Mouse (Mus musculus) embryonic facial prominence, embryonic 15.5 days (tissue): ENCODE results near the gene Stpg1. TPM values are rescaled to one million over a fixed set of nuclear protein-coding genes. Genes with fewer than 3 reads are reported as not detected.

ENCODE experiments used
- ATAC-seq: fragments of 200-750 bp; cut with Nextera tagmentation; 2 replicates; pipeline ENCODE4 v1.8.0; 2017; ENCODE audit warnings: low read depth, moderate TSS enrichment; ENCODE audit not compliant: insufficient number of reproducible peaks, low FRiP score, low TSS enrichment
- H3K27ac ChIP-seq: fragments of 300-500 bp; sonication (generic); replicated peaks from 2 replicates; pipeline ENCODE4 v1.5.1; 2015; ENCODE audit warnings: mild to moderate bottlenecking, inconsistent platforms
- H3K27me3 ChIP-seq: fragments of 300-500 bp; sonication (generic); 2 replicates; pipeline ENCODE4 v1.6.1; 2015; ENCODE audit warnings: inconsistent platforms
- H3K36me3 ChIP-seq: fragments of 300-500 bp; sonication (generic); 2 replicates; pipeline ENCODE4 v1.6.1; 2015; ENCODE audit warnings: mild to moderate bottlenecking, inconsistent platforms
- H3K4me1 ChIP-seq: fragments of 300-500 bp; sonication (generic); 2 replicates; pipeline ENCODE4 v1.6.1; 2015; ENCODE audit warnings: inconsistent platforms
- H3K4me2 ChIP-seq: fragments of 300-500 bp; sonication (generic); replicated peaks from 2 replicates; pipeline ENCODE4 v1.6.1; 2015; ENCODE audit warnings: mild to moderate bottlenecking, inconsistent platforms
- H3K4me3 ChIP-seq: fragments of 300-500 bp; sonication (generic); replicated peaks from 2 replicates; pipeline ENCODE4 v1.5.1; 2015; ENCODE audit warnings: mild to moderate bottlenecking, inconsistent platforms
- H3K9ac ChIP-seq: fragments of 300-500 bp; sonication (generic); 2 replicates; pipeline ENCODE4 v1.6.1; 2015; ENCODE audit warnings: inconsistent platforms
- H3K9me3 ChIP-seq: fragments of 300-500 bp; sonication (generic); replicated peaks from 2 replicates; pipeline ENCODE4 v1.6.1; 2016; ENCODE audit warnings: inconsistent platforms
- WGBS: fragments of 180-500 bp; shearing (Covaris S2); methylation state at CpG from one replicate; pipeline ENCODE4 v1.1.7; 2015; 5-methylcytosine and 5-hydroxymethylcytosine counted together
- polyA plus RNA-seq: library from polyadenylated mRNA; unstranded; fragments of >200 nt; fragmentation: Nextera tagmentation; extraction: Ambion mirVana; gene quantifications from 2 replicates; pipeline ENCODE4 v1.2.1, GENCODE M21; 2015

Gene Stpg1
- polyA plus RNA-seq, 1 experiment from 2014 or later = 1.9 TPM

DNA sequence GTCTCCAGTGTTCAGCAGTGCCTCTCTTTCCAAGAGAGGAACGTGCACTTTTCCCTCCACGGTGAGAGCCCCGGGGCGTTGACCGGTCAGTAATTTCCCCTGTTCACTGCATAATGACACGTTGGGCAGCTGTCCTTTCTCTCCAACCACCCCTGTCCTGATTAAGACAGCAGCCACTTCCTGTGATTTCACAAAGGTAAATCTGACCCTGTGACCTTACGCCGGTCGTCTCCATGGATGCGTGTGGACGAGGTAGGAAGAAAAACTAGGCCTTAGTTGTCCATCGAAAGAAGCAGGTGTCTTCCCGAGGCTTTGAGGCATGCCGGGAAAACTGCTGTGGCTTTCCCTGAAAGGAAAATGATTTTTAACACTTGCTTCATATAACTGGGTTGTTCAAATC, 20.3 kb downstream of the Stpg1 start:
- H3K36me3 ChIP-seq = no peaks in the 10 kb centered on the region

DNA sequence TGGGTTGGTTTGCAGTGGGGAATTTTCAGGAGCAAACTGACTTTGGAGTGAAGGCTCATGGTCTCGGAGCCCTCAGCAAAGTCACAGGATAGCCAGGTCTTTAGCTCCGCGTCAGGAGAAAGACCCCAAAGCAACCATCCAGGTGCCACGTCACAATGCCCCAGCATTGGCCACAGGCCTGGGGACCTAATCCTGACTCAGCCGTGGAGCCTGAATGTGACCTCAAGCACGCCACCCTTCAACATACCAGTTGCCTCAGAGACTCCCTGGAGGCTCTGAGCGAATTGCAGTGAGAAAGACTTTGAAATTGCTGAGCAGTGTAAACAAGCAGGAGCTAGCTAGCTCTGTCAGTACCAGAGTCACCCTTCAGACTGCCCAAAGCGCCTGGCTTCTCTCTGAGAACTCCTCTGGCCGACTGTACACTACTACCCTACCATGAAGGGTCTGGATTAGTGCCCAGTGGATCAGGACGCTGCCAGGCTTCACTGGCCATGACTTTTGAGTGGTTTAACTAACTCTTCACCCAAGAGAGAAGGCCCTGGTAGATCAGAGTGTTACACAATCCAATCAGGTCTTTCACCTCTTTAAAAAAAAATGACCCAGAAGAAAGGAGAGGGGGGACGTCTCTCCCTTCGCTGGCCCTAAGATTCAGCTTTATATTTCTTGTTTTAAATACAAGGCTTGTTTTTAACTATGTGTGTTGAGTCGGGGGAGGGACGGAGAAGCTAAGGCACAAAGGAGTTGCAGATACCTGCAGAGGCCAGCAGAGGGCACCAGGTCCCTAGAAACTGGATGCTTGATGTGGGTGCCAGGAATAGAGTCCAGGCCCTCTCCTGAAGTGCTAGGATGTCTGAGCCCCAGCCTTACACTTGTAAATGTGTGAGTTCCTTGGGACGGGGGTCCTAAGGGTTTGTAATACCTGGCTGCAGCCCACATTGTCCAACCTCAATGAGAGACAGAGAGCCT, 22.0 kb downstream of the Stpg1 start:
- H3K27ac ChIP-seq = 0 out of 2 replicates have a peak overlapping the region, but pooled peaks have one; percentile 12
- H3K4me2 ChIP-seq = no peak overlapping the region
- H3K9ac ChIP-seq = no peak overlapping the region
- no peaks in the 10 kb centered on the region for H3K9me3 ChIP-seq
- no peaks in the 10 kb centered on the region for H3K27me3 ChIP-seq
- H3K36me3 ChIP-seq = no peaks in the 10 kb centered on the region
- ATAC-seq = no peak
- 49% methylated on average over 15 of the region's 15 CpGs for WGBS
- H3K4me3 ChIP-seq = no peak overlapping the region
- peaks cover 9% of the 10 kb centered on the region; the same call in 1 of the 2 replicates for H3K4me1 ChIP-seq

More for the DNA sequence above, 20.3 kb downstream of the Stpg1 start:
- H3K4me2 ChIP-seq = no peak overlapping the region
- no peaks in the 10 kb centered on the region for H3K9me3 ChIP-seq
- H3K27ac ChIP-seq = no peak overlapping the region
- ATAC-seq = no peak
- no peak overlapping the region for H3K4me3 ChIP-seq
- 60% methylated on average over 14 of the region's 14 CpGs for WGBS
- H3K27me3 ChIP-seq = no peaks in the 10 kb centered on the region
- peaks cover 16% of the 10 kb centered on the region; the same call in 1 of the 2 replicates for H3K4me1 ChIP-seq
- no peak overlapping the region for H3K9ac ChIP-seq

DNA sequence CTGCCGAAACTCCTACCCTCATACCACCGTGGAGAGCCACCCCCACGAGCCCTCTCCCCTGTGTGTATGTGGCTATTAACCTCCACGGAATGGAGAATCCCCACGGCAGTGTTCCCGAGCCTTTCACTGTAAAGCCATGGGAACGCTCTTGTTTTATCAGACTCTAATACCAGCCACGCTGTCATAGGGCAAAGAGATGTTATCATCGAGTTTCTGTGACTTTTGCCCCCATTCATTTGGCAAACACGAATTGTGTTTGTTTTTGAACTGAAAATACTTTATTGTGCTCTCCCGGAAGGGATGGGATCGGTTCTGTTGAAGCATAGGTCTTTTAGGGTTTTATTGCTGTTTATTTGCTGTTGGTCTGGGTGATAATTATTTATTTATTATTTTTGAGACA, 23.5 kb downstream of the Stpg1 start:
- no peak overlapping the region for H3K27ac ChIP-seq
- WGBS = 76% methylated on average over 12 of the region's 12 CpGs

GRCm38 (mm10) chr4:135520421-135520820, 25.8 kb downstream of the Stpg1 start:
- Histone ChIP-seq H3K4me3 (no peak overlapping the region), H3K4me1 (peaks cover 12% of the 10 kb centered on the region; the same call in 1 of the 2 replicates), H3K4me2 (no peak overlapping the region), H3K9me3 (no peaks in the 10 kb centered on the region), H3K27me3 (peaks cover 4% of the 10 kb centered on the region), H3K9ac (no peak overlapping the region), H3K36me3 (no peaks in the 10 kb centered on the region), H3K27ac (no peak overlapping the region)
- WGBS = 50% methylated on average over 9 of the region's 9 CpGs
- no peak for ATAC-seq

More for the DNA sequence above, 23.5 kb downstream of the Stpg1 start:
- Histone ChIP-seq H3K9ac (no peak overlapping the region), H3K9me3 (no peaks in the 10 kb centered on the region), H3K4me1 (peaks cover 9% of the 10 kb centered on the region; the same call in 1 of the 2 replicates), H3K4me2 (no peak overlapping the region), H3K4me3 (no peak overlapping the region), H3K36me3 (no peaks in the 10 kb centered on the region), H3K27me3 (no peaks in the 10 kb centered on the region)
- ATAC-seq = no peak

GRCm38 (mm10) chr4:135523939-135524338, 29.3 kb downstream of the Stpg1 start:
- Histone ChIP-seq H3K27me3 (peaks cover 8% of the 10 kb centered on the region), H3K36me3 (no peaks in the 10 kb centered on the region), H3K9ac (no peak overlapping the region), H3K4me1 (peaks cover 14% of the 10 kb centered on the region), H3K4me2 (no peak overlapping the region), H3K9me3 (no peaks in the 10 kb centered on the region), H3K4me3 (no peak overlapping the region), H3K27ac (no peak overlapping the region)
- 10% methylated on average over 7 of the region's 7 CpGs for WGBS
- ATAC-seq = no peak

GRCm38 (mm10) chr4:135525057-135525456, 30.5 kb downstream of the Stpg1 start:
- Histone ChIP-seq H3K9ac (no peak overlapping the region), H3K36me3 (no peaks in the 10 kb centered on the region), H3K4me3 (no peak overlapping the region), H3K4me1 (peaks cover 14% of the 10 kb centered on the region), H3K27ac (no peak overlapping the region), H3K27me3 (peaks cover 8% of the 10 kb centered on the region), H3K9me3 (no peaks in the 10 kb centered on the region), H3K4me2 (no peak overlapping the region)
- 68% methylated on average over 12 of the region's 12 CpGs for WGBS
- ATAC-seq = no peak

- H3K36me3 ChIP-seq = no peaks in the 10 kb centered on the region
- H3K27ac ChIP-seq = no peak overlapping the region
- H3K9me3 ChIP-seq = no peaks in the 10 kb centered on the region
- peaks cover 14% of the 10 kb centered on the region for H3K4me1 ChIP-seq
- H3K27me3 ChIP-seq = peaks cover 8% of the 10 kb centered on the region
- no peak overlapping the region for H3K4me2 ChIP-seq
- 16% methylated on average over 14 of the region's 14 CpGs for WGBS
- ATAC-seq = peak; percentile 30; the same call in 1 of the 2 replicates
- no peak overlapping the region for H3K9ac ChIP-seq
- H3K4me3 ChIP-seq = no peak overlapping the region
Observed at GRCm38 (mm10) chr4:135526039-135526710, 31.6 kb downstream of the Stpg1 start.

GRCm38 (mm10) chr4:135530270-135530669, 35.7 kb downstream of the Stpg1 start:
- H3K4me3 ChIP-seq = no peak overlapping the region
- H3K27me3 ChIP-seq = peaks cover 5% of the 10 kb centered on the region
- H3K4me2 ChIP-seq = no peak overlapping the region
- 57% methylated on average over 2 of the region's 2 CpGs for WGBS
- H3K36me3 ChIP-seq = no peaks in the 10 kb centered on the region
- H3K27ac ChIP-seq = no peak overlapping the region
- ATAC-seq = no peak
- no peaks in the 10 kb centered on the region for H3K9me3 ChIP-seq
- peaks cover 12% of the 10 kb centered on the region for H3K4me1 ChIP-seq
- no peak overlapping the region for H3K9ac ChIP-seq

DNA sequence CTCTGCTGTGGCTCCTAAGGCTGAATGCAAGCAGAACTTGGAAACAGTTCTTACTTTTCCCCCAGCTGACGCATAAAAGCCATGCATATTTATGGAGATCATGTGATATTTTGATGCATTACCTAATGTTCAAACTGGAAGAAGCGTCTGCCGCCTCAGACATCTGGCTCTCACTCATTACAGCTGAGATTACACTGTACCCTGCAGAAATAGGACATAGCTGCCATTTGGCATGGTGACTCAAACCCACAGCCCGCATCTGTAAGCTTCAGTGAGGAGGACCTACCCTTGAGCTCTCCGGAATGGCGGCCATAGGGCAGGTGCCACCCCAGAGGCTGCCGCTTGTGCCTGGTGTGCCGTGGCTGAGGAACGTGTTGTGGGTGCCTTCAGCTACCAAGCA, 36.6 kb downstream of the Stpg1 start:
- H3K4me3 ChIP-seq = no peak overlapping the region
- H3K4me2 ChIP-seq = no peak overlapping the region
- no peak overlapping the region for H3K9ac ChIP-seq
- H3K27ac ChIP-seq = no peak overlapping the region
- WGBS = 68% methylated on average over 9 of the region's 9 CpGs
- H3K4me1 ChIP-seq = peaks cover 4% of the 10 kb centered on the region
- H3K27me3 ChIP-seq = no peaks in the 10 kb centered on the region
- ATAC-seq = no peak
- H3K36me3 ChIP-seq = no peaks in the 10 kb centered on the region
- no peaks in the 10 kb centered on the region for H3K9me3 ChIP-seq

DNA sequence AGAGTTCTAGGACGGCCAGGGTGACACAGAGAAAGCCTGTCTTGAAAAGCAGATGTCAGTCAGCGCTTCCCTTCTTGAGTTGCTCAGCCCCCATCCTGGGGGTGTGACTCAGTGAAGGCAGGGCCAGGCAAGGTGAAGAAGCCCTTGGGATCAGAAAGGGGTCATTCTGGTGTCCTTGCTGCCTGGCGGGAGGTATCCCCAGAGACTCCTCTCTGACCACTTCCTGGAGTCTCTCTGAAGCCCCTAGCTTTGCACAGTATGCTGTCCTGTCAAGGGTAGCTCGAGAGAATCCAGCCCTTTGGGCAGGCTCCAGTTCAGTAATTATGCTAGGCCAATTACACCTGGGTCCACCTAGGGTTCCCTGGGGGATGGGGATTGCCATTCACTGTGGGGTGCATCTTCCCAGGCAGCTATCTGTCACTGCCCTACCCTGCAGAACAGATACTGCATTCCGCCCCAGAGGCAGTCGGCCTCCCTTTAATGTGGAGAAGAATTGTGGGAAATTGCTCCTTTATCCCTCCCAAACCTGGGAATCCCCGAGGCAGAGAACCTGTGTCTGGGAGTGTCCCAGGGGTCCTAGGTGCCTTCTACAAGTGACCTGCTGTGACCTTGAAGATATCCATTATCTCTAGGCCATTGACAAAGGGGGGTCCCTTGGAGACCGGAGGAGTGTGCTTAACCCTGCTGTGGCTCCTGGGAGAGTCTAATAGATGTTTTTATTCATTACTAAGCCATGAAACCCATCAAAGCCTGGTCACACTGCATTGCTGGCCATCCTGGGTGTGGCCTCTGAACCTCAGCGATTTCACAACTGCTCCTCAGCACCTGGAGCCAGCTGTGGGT, 37.4 kb downstream of the Stpg1 start:
- H3K27ac ChIP-seq = no peak overlapping the region
- H3K4me2 ChIP-seq = no peak overlapping the region
- H3K9ac ChIP-seq = no peak overlapping the region
- no peaks in the 10 kb centered on the region for H3K27me3 ChIP-seq
- no peak for ATAC-seq
- H3K4me1 ChIP-seq = no peaks in the 10 kb centered on the region
- H3K4me3 ChIP-seq = no peak overlapping the region
- no peaks in the 10 kb centered on the region for H3K36me3 ChIP-seq
- H3K9me3 ChIP-seq = no peaks in the 10 kb centered on the region
- 45% methylated on average over 9 of the region's 9 CpGs for WGBS

DNA sequence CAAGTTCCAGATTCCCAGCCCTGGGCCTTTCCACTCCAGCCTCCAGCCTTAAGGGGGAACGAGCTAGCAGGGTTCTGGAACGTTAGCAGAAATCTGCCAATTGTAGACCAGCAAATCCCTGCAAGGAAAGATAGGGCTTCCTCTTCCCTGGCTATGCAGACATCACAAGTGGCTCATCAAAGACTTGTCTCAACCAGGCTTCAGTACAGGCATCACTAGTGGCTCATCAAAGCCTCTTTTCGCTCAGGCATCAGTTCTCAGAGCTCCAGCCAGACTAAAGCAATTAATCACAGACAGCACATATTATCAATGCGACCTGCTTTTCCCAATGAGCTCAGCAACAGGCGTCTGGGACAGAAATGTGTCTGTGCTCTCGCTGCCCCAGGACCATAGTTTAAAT, 38.4 kb downstream of the Stpg1 start:
- H3K36me3 ChIP-seq = no peaks in the 10 kb centered on the region
- WGBS = 67% methylated on average over 6 of the region's 6 CpGs
- no peaks in the 10 kb centered on the region for H3K4me1 ChIP-seq
- H3K27me3 ChIP-seq = no peaks in the 10 kb centered on the region
- H3K4me3 ChIP-seq = no peak overlapping the region
- ATAC-seq = no peak
- H3K27ac ChIP-seq = no peak overlapping the region
- no peaks in the 10 kb centered on the region for H3K9me3 ChIP-seq
- H3K4me2 ChIP-seq = no peak overlapping the region
- H3K9ac ChIP-seq = no peak overlapping the region
